In genomic region chr3:142423501-142423917, GRCm38 (mm10) we compare ENCODE assay signal across 17 mouse cellular contexts. TPM values are rescaled to one million over a fixed set of nuclear protein-coding genes. Genes with fewer than 3 reads are reported as not detected.
DNase-seq lines count a peak whose midpoint lies in the region; ATAC-seq and TF ChIP-seq lines count a peak whose summit lies in the region.
"Had no signal": no experiment of that assay in that cellular context is flagged by ENCODE, and none has a peak within 500 bp of the region (broad histone marks: within the 10 kb centered on the region; RNA-seq: fewer than 3 reads in every experiment).

No protein-coding gene starts in this region.

- no peak overlapping the region for H3K4me2 ChIP-seq in lung, embryonic 15.5 days
- H3K4me2 ChIP-seq: forebrain, embryonic 12.5 days had no signal

- DNase-seq in heart, adult 11 months, result peak; percentile 87
- DNase-seq in heart, postnatal 36 days, result no peak
- DNase-seq in lung, adult 2 months, result no peak
- peak; percentile 85 for DNase-seq in kidney, adult 9 months
- peak; percentile 46 to 63 for DNase-seq in kidney, postnatal 4 days
- DNase-seq in thymus, adult 18-20 months, result no peak
- no peak for DNase-seq in left cerebral cortex, postnatal 36 days (ENCODE audit: low spot score in 2 of 2)
- DNase-seq: adrenal gland, postnatal 10 days; cerebellum, adult 2 months; liver, postnatal 0 days; right cerebral cortex, postnatal 14 days had no signal

- ATAC-seq in lung, embryonic 15.5 days (ENCODE audit: borderline replicate concordance, extremely low read depth, low FRiP score, low TSS enrichment), result no peak
- ATAC-seq: hindbrain, embryonic 16.5 days; midbrain, embryonic 16.5 days had no signal

- no peak for TF ChIP-seq POLR2A in lung, adult 2 months (IDR thresholded peaks at IDR 0.05; ENCODE audit: borderline replicate concordance, extremely low read depth, low read depth, low read length)

- intact Hi-C loops in heart, postnatal 36 days (cut with DNase I), result no loop called here
- intact Hi-C loops in left cerebral cortex, postnatal 36 days (cut with DNase I), result no loop called here

- TF ChIP-seq CTCF in lung, adult 2 months (IDR thresholded peaks at IDR 0.05; ENCODE audit: insufficient read depth, low read length), result no peak

- 29% methylated on average over 4 of the region's 4 CpGs for WGBS in lung, embryonic 15.5 days
- 50% methylated on average over 4 of the region's 4 CpGs for WGBS in lung, adult 2 months

- H3K9ac ChIP-seq in lung, embryonic 15.5 days, result no peak overlapping the region
- H3K9ac ChIP-seq: forebrain, embryonic 12.5 days; liver, postnatal 0 days had no signal

- no peaks in the 10 kb centered on the region for H3K36me3 ChIP-seq in lung, embryonic 15.5 days
- H3K36me3 ChIP-seq: forebrain, embryonic 12.5 days; G1E had no signal

- H3K4me1 ChIP-seq in lung, embryonic 15.5 days, result peaks cover 11% of the 10 kb centered on the region; the same call in 1 of the 2 replicates
- H3K4me1 ChIP-seq in lung, adult 2 months (ENCODE audit: control insufficient read depth, insufficient read depth, low read length), result no peaks in the 10 kb centered on the region
- H3K4me1 ChIP-seq: forebrain, embryonic 12.5 days had no signal

- H3K27me3 ChIP-seq in lung, embryonic 15.5 days, result no peaks in the 10 kb centered on the region
- H3K27me3 ChIP-seq: forebrain, embryonic 12.5 days had no signal

- no peaks in the 10 kb centered on the region for H3K9me3 ChIP-seq in lung, embryonic 15.5 days
- H3K9me3 ChIP-seq: forebrain, embryonic 12.5 days; G1E; megakaryocyte, embryonic 14.5 days had no signal

- peak overlapping the region; percentile 50 for H3K27ac ChIP-seq in lung, embryonic 15.5 days
- H3K27ac ChIP-seq: forebrain, embryonic 12.5 days had no signal

- no peak overlapping the region for H3K4me3 ChIP-seq in lung, embryonic 15.5 days
- no peak overlapping the region for H3K4me3 ChIP-seq in lung, adult 2 months (replicated peaks; ENCODE audit: extremely low read depth, low read depth, low read length)
- H3K4me3 ChIP-seq: forebrain, embryonic 12.5 days; megakaryocyte, embryonic 14.5 days had no signal

RNA-seq across cellular contexts. Expression of gene Pdlim5, which starts 28.0 kb away (rescaled TPM):
- 100 to 1,000 TPM; 634 to 793 TPM for total RNA-seq in heart, postnatal 36 days (2021)
- polyA plus RNA-seq in lung, embryonic 15.5 days (2015; fragmentation: Nextera tagmentation; extraction: Ambion mirVana), result 24.2 and 26.3 TPM in 2 replicates
- 43.5 and 52.6 TPM in 2 replicates for polyA plus RNA-seq in lung, adult 2 months (2012; rRNA removed)
- total RNA-seq in left cerebral cortex, postnatal 36 days (2021), result 10 to 100 TPM; 16.7 to 21.0 TPM

Comparison
In these comparisons a context has a peak if more than half of its experiments do, and no peak if none do; other contexts are left out.
1. DNase-seq: peak in heart, adult 11 months (single experiment), kidney, adult 9 months (single experiment) and kidney, postnatal 4 days (2 of 2); none in heart, postnatal 36 days (0 of 2), lung, adult 2 months (single experiment), thymus, adult 18-20 months (0 of 2) and left cerebral cortex, postnatal 36 days (0 of 2).
2. RNA of gene Pdlim5, which starts 28.0 kb away (total RNA-seq): 634 to 793 TPM in heart, postnatal 36 days; 16.7 to 21.0 TPM in left cerebral cortex, postnatal 36 days; every median in the first group is over 10 times any median in the second.